Mouse (Mus musculus) forebrain, embryonic 12.5 days (tissue): ENCODE data around the gene Acsf3. TPM values are rescaled to one million over a fixed set of nuclear protein-coding genes. Genes with fewer than 3 reads are reported as not detected.

Experiments used
- ATAC-seq: fragments of 200-750 bp; cut with Nextera tagmentation; 2 replicates; pipeline ENCODE4 v1.8.0; 2017; ENCODE audit warnings: moderate TSS enrichment; ENCODE audit not compliant: low FRiP score
- H3K27ac ChIP-seq: fragments of 300-500 bp; sonication (generic); 2 replicates; pipeline ENCODE4 v1.5.1; 2016; ENCODE audit warnings: mild to moderate bottlenecking
- H3K27me3 ChIP-seq: fragments of 300-500 bp; sonication (generic); 2 replicates; pipeline ENCODE4 v1.6.1; 2016; ENCODE audit warnings: mild to moderate bottlenecking
- H3K36me3 ChIP-seq: fragments of 300-500 bp; sonication (generic); replicated peaks from 2 replicates; pipeline ENCODE4 v1.6.1; 2016; ENCODE audit warnings: mild to moderate bottlenecking
- H3K4me1 ChIP-seq: fragments of 300-500 bp; sonication (generic); 2 replicates; pipeline ENCODE4 v1.6.1; 2016
- H3K4me2 ChIP-seq: fragments of 300-500 bp; sonication (generic); 2 replicates; pipeline ENCODE4 v1.6.1; 2016; ENCODE audit warnings: mild to moderate bottlenecking, moderate library complexity
- H3K4me3 ChIP-seq: fragments of 300-500 bp; sonication (generic); replicated peaks from 2 replicates; pipeline ENCODE4 v1.5.1; 2016; ENCODE audit warnings: mild to moderate bottlenecking
- H3K9ac ChIP-seq: fragments of 300-500 bp; sonication (generic); 2 replicates; pipeline ENCODE4 v1.6.1; 2016; ENCODE audit warnings: mild to moderate bottlenecking
- H3K9me3 ChIP-seq: fragments of 300-500 bp; sonication (generic); 2 replicates; pipeline ENCODE4 v1.6.1; 2016
- WGBS: fragments of 180-500 bp; shearing (Covaris S2); methylation state at CpG from one replicate; pipeline ENCODE4 v1.1.7; 2016; 5-methylcytosine and 5-hydroxymethylcytosine counted together
- polyA plus RNA-seq: library from polyadenylated mRNA; unstranded; fragments of >200 nt; fragmentation: Nextera tagmentation; extraction: Ambion mirVana; gene quantifications from 2 replicates; pipeline ENCODE4 v1.2.1, GENCODE M21; 2016

Gene Acsf3
- polyA plus RNA-seq, 1 experiment from 2014 or later, result 17.3 TPM

GRCm38 (mm10) chr8:122864719-122865129, 89.4 kb downstream of the Acsf3 start:
- peak; percentile 46; the same call in 1 of the 2 replicates for ATAC-seq
- H3K27ac ChIP-seq, result no peak overlapping the region
- H3K27me3 ChIP-seq, result peaks cover 20% of the 10 kb centered on the region; the same call in 1 of the 2 replicates
- H3K9me3 ChIP-seq, result peaks cover 16% of the 10 kb centered on the region
- 50% methylated on average over 24 of the region's 26 CpGs for WGBS
- H3K4me1 ChIP-seq, result no peaks in the 10 kb centered on the region; the same call in 1 of the 2 replicates
- no peaks in the 10 kb centered on the region for H3K36me3 ChIP-seq
- peak overlapping the region; percentile 23 for H3K4me3 ChIP-seq
- H3K9ac ChIP-seq, result no peak overlapping the region
- H3K4me2 ChIP-seq, result peak overlapping the region; percentile 42

- peaks cover 28% of the 10 kb centered on the region; the same call in 1 of the 2 replicates for H3K27me3 ChIP-seq
- peak overlapping the region; percentile 42 for H3K4me2 ChIP-seq
- peak overlapping the region; percentile 23 for H3K4me3 ChIP-seq
- peaks cover 3% of the 10 kb centered on the region; the same call in 1 of the 2 replicates for H3K4me1 ChIP-seq
- H3K36me3 ChIP-seq, result no peaks in the 10 kb centered on the region
- H3K9ac ChIP-seq, result no peak overlapping the region
- no peak for ATAC-seq
- H3K9me3 ChIP-seq, result peaks cover 16% of the 10 kb centered on the region
- H3K27ac ChIP-seq, result no peak overlapping the region
- WGBS, result 58% methylated on average over 10 of the region's 10 CpGs
Observed at GRCm38 (mm10) chr8:122865441-122865840, 90.2 kb downstream of the Acsf3 start.

- Histone ChIP-seq H3K27me3 (peaks cover 32% of the 10 kb centered on the region; the same call in 1 of the 2 replicates), H3K9ac (no peak overlapping the region), H3K4me2 (no peak overlapping the region), H3K4me1 (peaks cover 4% of the 10 kb centered on the region; the same call in 1 of the 2 replicates), H3K9me3 (peaks cover 16% of the 10 kb centered on the region), H3K36me3 (no peaks in the 10 kb centered on the region), H3K27ac (no peak overlapping the region), H3K4me3 (no peak overlapping the region)
- ATAC-seq, result no peak
- WGBS, result 83% methylated on average over 8 of the region's 8 CpGs
Observed at GRCm38 (mm10) chr8:122866231-122866630, 90.9 kb downstream of the Acsf3 start.

Other genes with a start within 250 kb of the Acsf3 start
- 4.7 and 4.9 TPM in 2 replicates for gene Piezo1, start 224.2 kb upstream of the Acsf3 start, polyA plus RNA-seq
- gene Cdt1, start 207.5 kb upstream of the Acsf3 start, polyA plus RNA-seq, result 43.7 and 46.0 TPM in 2 replicates
- gene Aprt, start 198.6 kb upstream of the Acsf3 start, polyA plus RNA-seq, result 170 and 188 TPM in 2 replicates
- gene Galns, start 164.0 kb upstream of the Acsf3 start, polyA plus RNA-seq, result 4.2 and 5.0 TPM in 2 replicates
- gene Trappc2l, start 163.8 kb upstream of the Acsf3 start, polyA plus RNA-seq, result 42.2 and 44.2 TPM in 2 replicates
- gene Pabpn1l, start 152.7 kb upstream of the Acsf3 start, polyA plus RNA-seq, result not detected in 2 replicates
- 12.2 and 12.4 TPM in 2 replicates for gene Cbfa2t3, start 76.4 kb upstream of the Acsf3 start, polyA plus RNA-seq
- gene Cdh15, start 72.5 kb downstream of the Acsf3 start, polyA plus RNA-seq, result 0.51 and 0.73 TPM in 2 replicates